Mouse (Mus musculus) gonadal fat pad, adult 2 months (tissue): ENCODE measurements at regions not wholly inside any gene's neighbourhood (a gene's known extent, or its start where the extent isn't known, plus 50 kb on each side); places are given as distances from the start of the nearest gene placed in this dataset.
A peak's percentile ranks its signal among the peaks of the same experiment; 100 is the strongest.

ENCODE experiments used
- DNase-seq: peaks from one replicate; pipeline ENCODE4 v3.0.0-alpha.2; 2012; ENCODE audit warnings: low read depth

GRCm38 (mm10) chr14:25328230-25328629 is 130.8 kb upstream of the Zmiz1 start:
- DNase-seq: no peak

- DNase-seq: no peak
Observed at GRCm38 (mm10) chr14:25334186-25334585, 124.8 kb upstream of the Zmiz1 start.

DNA sequence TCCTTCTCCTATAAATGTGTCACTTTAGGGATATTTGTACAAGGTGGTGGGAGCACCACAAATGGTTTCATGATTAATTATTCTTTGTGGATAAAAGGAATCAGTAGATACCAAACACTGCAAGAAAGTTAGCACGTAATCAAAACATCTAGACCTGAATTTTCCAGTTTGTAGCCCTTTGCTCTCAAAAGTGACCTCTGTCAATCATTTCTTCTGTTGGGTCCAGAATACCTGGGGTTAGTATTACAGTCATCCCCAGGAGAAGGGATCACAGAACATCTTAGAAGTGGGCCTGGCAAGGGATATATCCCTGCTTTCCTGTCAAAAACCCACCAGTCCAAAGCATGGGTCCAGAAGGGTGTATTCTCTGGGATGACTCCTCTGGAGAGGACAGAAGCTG is 122.1 kb upstream of the Zmiz1 start:
- no peak for DNase-seq

GRCm38 (mm10) chr14:25338404-25339051 is 120.5 kb upstream of the Zmiz1 start:
- no peak for DNase-seq

DNA sequence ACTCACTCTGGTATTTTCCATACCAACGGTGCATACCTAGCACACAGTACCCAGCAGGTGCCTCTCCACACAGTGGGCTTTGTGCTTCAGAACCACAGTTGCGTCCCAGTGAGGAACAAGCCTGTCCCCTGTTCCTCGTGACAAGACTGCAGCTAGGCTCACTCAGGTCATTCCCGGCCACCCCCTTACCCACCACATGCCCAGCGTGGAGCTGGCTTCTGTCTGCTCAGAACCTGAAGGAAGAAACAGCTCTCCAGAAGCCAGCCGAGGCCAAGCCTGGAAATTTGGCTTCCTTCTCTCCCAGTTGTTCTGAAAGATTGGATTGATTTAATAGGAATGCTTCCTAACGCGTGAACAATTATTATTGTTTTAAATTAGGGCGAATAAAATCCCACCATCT is 118.1 kb upstream of the Zmiz1 start:
- no peak for DNase-seq

DNA sequence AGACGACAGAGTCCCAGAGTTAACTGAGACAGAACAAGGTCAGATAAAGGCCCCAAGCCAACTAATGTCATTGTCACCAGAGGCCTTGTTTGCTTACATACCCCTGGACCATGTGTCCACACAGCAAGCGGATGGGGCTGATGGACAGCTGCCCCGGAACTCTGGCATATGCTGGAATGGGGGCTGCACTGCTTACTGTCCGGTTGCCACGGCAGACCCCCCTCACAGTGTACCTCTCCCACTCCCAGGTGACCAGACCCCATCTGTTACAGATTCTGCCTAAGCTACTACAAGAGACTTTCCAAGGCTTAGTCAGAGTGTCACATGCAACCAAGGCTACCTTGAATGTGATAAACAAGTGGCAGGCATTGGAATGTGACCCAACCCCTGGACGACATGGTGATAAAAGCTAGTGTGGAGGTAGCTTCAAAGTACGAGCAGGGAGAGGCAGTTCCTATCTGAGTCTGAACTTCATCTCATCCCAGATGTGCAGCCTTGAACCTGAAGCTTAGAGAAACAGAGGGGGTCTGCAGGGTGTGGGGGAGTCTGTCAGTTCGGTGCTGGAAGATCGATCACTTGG is 117.0 kb upstream of the Zmiz1 start:
- DNase-seq: no peak

GRCm38 (mm10) chr14:25342865-25343565 is 116.0 kb upstream of the Zmiz1 start:
- DNase-seq: no peak

DNA sequence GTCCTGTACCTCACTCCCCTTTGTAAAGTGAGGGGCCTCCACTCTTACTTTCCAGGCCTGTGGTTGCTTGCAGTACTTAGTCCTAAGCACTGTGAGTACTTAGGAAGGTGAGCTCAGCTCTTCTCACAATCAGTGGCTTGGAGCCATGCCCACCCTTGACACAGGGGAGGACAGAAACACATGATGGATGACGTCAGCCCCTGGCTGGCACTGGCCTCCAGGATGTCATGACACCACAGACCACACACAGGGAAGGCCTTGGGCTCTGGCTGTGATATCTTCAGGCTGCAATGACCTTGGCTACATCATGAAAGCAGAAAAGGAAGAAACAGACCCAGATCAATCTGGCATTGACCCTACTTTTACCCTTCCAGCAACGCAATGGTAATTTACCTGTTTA is 113.0 kb upstream of the Zmiz1 start:
- no peak for DNase-seq

DNA sequence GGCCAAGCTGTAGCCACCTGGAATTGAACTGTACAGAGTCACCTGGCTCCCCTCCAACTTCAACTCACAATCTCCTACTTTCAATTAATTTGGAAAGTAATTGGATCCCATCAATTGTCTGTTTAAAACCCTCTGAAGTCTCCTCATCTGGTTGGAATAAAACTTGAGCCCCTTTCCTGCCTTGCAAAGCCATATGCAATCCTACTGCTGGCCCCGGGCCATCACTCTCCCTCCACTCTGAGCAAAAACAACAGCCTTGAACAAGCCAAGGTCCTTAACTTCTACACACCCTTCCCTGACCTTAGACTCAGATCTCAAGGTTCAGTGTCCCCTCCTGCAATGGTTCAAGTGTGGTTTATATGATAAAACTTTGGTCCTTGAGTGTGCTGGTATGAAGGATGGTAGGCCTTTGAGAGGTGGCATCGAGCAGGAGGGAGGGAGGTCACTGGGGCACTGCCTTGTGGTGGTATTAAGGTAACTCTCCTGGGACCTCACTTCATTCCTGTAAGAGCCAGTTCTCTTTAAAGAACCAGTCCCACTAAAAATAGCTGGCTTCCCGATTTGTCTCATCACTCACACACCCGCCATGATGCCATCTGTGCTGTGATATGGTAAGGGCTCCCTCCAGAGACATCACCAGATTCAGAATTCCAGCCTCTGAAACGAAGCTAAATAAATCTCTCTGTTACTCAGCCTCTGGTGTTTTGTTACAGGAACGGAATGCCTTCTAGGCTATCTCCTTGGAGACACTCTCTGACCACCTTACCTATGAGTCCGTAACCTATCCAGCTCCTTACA is 112.0 kb upstream of the Zmiz1 start:
- DNase-seq: no peak

GRCm38 (mm10) chr14:25350282-25350964 is 108.6 kb upstream of the Zmiz1 start:
- no peak for DNase-seq

DNA sequence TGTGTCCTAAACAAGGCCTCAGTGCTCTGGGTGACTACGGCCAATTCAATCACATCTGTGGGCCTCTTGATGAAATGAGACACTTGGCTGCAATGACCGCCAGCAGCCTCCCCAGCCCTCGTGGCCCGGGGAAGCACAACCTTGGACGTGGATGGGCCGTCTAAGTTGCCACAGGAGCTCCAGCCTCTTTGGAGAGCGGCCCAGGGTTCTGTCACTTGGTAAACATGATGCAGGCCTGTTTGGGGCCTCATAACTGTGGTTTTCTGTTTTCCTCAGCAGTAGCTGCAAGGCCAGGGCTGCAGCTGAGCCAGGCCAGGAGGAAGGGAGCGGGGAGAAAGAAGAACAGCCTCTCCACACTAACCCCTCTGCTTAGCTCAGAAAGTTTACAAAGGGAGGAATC is 105.2 kb upstream of the Zmiz1 start:
- DNase-seq: no peak

- no peak for DNase-seq
Observed at GRCm38 (mm10) chr14:25354288-25354850, 104.6 kb upstream of the Zmiz1 start.

DNA sequence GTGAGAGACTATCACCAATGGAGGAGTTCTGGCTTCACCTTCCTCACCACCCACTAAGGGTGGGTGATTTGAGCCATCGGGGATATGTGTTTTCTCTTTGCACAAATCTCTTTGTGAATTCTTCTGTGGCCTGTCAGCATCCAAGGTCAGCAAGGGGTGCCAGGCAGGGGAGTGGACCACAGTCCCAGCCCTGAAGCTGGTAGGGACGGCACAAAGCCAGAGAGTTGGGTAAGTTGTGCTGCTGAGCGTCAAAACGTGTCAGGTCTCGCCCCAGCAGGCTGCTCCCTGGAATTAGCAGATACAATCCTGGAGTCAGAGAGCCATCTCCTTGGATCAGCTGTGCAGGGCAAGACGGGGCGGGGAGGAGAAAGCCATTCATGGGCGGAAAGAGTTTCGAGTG is 101.2 kb upstream of the Zmiz1 start:
- peak; percentile 57 for DNase-seq

DNA sequence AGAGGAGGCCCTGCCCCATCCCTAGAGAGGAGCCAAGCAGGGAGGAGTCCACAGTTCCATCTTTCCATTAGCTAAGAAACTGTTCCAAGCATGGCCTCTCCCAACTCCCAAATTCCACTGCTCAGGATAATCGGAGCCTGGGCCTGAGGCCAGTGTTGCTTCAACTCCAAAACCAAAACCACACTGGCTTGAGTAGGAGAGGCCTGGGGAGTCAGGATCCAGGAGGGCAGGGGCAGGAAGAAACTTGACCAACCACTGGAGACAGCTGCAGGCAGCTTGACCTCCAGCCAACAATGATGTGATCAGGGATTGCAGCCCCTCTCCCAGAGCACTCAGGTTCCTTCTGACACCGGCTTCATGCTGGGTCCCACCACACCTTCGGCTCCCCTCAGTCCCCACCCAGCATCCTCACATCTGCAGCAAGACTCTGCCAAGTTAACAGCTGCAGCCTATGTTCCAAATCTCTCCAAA is 99.1 kb upstream of the Zmiz1 start:
- DNase-seq: peak; percentile 51

DNA sequence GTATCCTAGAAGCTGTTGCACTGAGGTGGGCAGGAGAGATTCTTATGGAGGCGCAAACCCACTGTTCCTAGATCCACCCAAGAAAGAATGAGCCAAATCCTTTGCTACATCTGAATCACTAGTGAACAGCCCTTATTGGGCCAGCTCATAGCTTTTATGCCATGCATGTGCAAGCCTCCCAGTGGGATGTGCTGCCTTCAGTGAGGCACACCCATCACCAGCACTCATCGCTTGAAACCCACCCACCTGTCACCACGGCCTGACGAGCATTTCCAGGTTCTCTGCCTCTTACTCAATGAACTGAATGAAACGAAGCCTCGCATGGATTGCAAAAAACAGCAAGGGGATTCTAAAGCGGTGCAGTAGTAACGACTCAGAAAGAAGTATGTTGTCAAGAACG is 98.3 kb upstream of the Zmiz1 start:
- no peak for DNase-seq

GRCm38 (mm10) chr14:25361129-25361528 is 97.9 kb upstream of the Zmiz1 start:
- DNase-seq: peak; percentile 51

- DNase-seq: no peak
Observed at GRCm38 (mm10) chr14:25362771-25363170, 96.2 kb upstream of the Zmiz1 start.

DNA sequence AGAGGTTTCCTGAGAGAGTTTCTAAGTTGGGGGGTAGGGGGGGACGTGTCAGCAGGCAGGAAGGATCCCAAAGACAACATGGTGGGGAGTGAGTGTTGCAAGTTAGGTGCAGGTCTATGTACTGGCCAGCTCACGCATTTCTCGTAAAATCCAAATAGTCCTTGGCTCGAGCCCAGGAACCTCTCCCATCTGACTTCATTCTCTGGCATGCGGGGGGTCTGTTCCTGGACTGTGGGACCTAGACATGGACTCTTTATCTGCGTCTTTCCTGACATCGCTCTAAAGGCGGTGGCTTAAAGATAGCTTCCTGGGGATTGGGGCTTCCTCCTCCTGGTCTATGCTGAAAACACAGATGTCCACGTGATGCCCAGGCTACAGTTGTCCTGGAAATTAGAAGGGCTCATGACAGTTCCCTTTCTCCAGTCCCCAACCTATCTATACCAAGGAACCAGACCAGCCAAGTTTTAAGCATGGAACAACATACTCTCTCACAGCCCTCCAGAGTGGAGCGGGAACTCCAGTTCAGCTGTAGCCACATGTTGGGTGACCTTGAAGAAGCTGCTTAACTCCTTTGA is 93.7 kb upstream of the Zmiz1 start:
- DNase-seq: no peak

GRCm38 (mm10) chr14:25366009-25366408 is 93.0 kb upstream of the Zmiz1 start:
- DNase-seq: no peak

GRCm38 (mm10) chr14:25370306-25371020 is 88.5 kb upstream of the Zmiz1 start:
- no peak for DNase-seq
